Mouse (Mus musculus): Measurements from ENCODE around the gene Aars. TPM values are rescaled to one million over a fixed set of nuclear protein-coding genes. Genes with fewer than 3 reads are reported as not detected.
"Not testable (repeated sequence)": the region's sequence is repeated elsewhere in the genome, so short reads cannot be mapped to it uniquely, and the experiment has no call there.

The Aars gene
- polyA plus RNA-seq, 1 experiment from 2014 or later, result 89.6 TPM

DNA sequence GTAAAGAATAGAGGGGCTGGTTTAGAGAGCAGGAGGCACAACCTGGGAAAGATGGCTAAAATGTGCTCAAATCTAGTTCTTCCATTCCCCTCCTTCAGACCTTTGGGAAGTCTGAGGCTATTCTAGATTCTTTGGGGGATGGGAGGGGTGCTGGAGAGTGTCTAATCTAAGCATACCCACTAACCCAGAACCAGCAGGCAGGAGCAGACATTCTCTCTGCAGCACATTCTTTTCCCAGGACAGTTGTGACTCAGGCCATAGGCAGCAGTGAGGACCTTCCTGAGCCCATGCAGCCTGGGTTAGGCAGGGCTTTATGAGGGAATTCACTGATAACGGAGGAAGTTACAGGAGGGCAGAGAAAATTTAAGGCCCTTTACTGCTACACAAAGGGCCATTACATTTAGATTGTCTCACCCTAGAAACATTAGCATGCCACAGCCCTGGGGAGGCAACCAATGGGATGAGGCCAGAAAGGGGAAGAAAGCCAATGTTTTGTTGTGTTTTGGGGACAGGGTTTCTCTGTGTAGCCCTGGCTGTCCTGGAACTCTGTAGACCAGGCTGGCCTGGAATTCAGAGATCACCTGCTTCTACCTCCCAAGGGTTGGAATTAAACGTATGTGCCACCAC, 26.1 kb downstream of the Aars start:
- Histone ChIP-seq H3K9ac (ENCODE audit: low read length) (no peak overlapping the region), H3K36me3 (ENCODE audit: control insufficient read depth, insufficient read depth, low read length) (peaks cover 16% of the 10 kb centered on the region)

DNA sequence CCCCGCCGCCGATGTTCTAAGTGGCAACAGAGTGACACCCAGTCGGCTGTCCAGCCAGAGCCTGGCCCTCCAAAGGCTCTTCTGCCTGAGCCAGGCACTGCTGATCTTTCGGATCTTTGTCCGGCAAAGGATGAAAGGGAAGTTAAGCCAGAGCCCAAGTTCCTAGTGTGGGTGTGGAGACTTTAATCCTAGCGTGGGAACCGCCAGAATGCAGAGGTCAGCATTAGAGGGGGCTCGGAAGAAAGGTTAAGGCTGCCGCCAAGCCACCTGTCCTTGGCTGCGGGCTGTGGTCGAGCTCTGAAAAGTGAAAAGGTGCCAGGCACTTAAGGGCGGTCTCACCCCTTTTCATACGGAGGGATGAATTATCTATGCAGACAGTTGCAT, 28.7 kb downstream of the Aars start:
- WGBS, result 0% methylated on average over 14 of the region's 14 CpGs
- Histone ChIP-seq H3K4me3 (ENCODE audit: low read depth, low read length) (peak overlapping the region; percentile 51), H3K27me3 (ENCODE audit: control insufficient read depth, insufficient read depth, low read length) (no peaks in the 10 kb centered on the region), H3K9me3 (ENCODE audit: control insufficient read depth, low read length) (no peaks in the 10 kb centered on the region), H3K36me3 (ENCODE audit: control insufficient read depth, insufficient read depth, low read length) (no peaks in the 10 kb centered on the region; the same call in 1 of the 2 replicates), H3K4me1 (ENCODE audit: control insufficient read depth, insufficient read depth, low read length) (peaks cover 14% of the 10 kb centered on the region), H3K4me2 (ENCODE audit: low read depth) (peak overlapping the region; percentile 70), H3K9ac (ENCODE audit: low read length) (peak overlapping the region; percentile 64), H3K27ac (ENCODE audit: low read depth, low read length) (peak overlapping the region; percentile 58)
- DNase-seq (ENCODE audit: low spot score) (no peak), ATAC-seq (ENCODE audit: insufficient read depth, low FRiP score, low TSS enrichment) (peak; percentile 7)

More for the DNA sequence above, 26.1 kb downstream of the Aars start:
- Histone ChIP-seq H3K9me3 (ENCODE audit: control insufficient read depth, low read length) (no peaks in the 10 kb centered on the region), H3K4me3 (ENCODE audit: low read depth, low read length) (no peak overlapping the region), H3K27ac (ENCODE audit: low read depth, low read length) (no peak overlapping the region), H3K4me2 (ENCODE audit: low read depth) (no peak overlapping the region), H3K27me3 (ENCODE audit: control insufficient read depth, insufficient read depth, low read length) (no peaks in the 10 kb centered on the region), H3K4me1 (ENCODE audit: control insufficient read depth, insufficient read depth, low read length) (peaks cover 14% of the 10 kb centered on the region)
- DNase-seq (ENCODE audit: low spot score) (no peak), ATAC-seq (ENCODE audit: insufficient read depth, low FRiP score, low TSS enrichment) (no peak)
- WGBS, result 54% methylated on average over 2 of the region's 2 CpGs

DNA sequence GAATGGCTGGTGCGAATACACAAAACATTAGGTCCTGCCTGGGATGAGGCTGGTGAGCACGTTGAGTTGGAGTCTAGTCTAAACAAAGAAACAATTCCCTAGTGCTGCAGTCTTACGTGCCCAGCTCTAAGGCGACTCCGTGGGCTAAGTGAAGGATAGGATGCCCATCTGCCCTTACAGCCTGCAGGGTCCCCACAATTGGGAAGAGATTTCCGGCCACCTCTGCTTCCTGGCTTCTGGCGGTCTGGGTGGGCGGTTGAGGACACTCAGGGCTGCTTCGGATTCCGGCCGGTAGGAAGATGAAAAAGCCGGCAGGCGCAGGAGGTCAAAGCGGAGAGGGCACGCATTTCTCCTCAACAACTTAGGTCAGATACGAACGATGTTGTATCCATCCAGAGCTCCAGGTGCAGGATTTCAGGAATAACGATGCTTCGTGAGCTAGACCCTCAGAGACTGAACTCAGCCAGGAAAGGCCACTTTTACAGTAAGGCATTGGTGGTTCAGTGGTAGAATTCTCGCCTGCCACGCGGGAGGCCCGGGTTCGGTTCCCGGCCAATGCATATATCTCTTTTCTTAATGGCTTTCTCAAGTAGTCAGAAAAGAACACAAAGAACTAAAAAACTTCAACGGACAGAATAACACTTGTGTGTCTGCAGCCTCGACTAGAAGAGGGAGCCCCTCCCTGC, 29.3 kb downstream of the Aars start:
- ATAC-seq (ENCODE audit: insufficient read depth, low FRiP score, low TSS enrichment), result peak; percentile 90
- peaks cover 10% of the 10 kb centered on the region for H3K4me1 ChIP-seq (ENCODE audit: control insufficient read depth, insufficient read depth, low read length)
- peak; percentile 91 for DNase-seq (ENCODE audit: low spot score)
- H3K9me3 ChIP-seq (ENCODE audit: control insufficient read depth, low read length), result no peaks in the 10 kb centered on the region
- H3K36me3 ChIP-seq (ENCODE audit: control insufficient read depth, insufficient read depth, low read length), result no peaks in the 10 kb centered on the region; the same call in 1 of the 2 replicates
- WGBS, result under 1% methylated on average over 27 of the region's 27 CpGs
- H3K9ac ChIP-seq (ENCODE audit: low read length), result peak overlapping the region; percentile 64
- H3K27ac ChIP-seq (ENCODE audit: low read depth, low read length), result peak overlapping the region; percentile 58
- H3K27me3 ChIP-seq (ENCODE audit: control insufficient read depth, insufficient read depth, low read length), result no peaks in the 10 kb centered on the region
- peak overlapping the region; percentile 70 for H3K4me2 ChIP-seq (ENCODE audit: low read depth)
- H3K4me3 ChIP-seq (ENCODE audit: low read depth, low read length), result peak overlapping the region; percentile 51

DNA sequence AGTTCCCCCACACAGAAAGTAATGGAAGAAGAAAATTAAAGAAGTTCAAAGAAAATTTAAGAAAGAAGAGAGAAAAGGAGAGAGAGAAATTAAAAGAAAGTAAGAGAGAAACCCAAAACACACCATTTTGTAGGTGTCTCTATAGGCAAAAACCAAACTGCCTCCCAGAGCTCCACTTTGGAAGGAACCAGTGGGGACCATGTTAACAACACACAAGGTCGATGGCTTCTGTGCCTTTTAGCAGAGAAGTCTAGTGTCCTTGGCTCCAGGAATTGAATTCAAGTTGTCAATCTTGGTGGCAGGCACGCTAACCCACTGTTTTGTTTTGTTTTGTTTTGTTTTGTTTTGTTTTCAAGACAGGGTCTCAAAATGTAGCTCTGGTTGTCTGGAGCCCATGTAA, 29.9 kb downstream of the Aars start:
- 64% methylated on average over 2 of the region's 2 CpGs for WGBS
- Histone ChIP-seq H3K36me3 (ENCODE audit: control insufficient read depth, insufficient read depth, low read length) (no peaks in the 10 kb centered on the region; the same call in 1 of the 2 replicates), H3K4me3 (ENCODE audit: low read depth, low read length) (no peak overlapping the region), H3K27ac (ENCODE audit: low read depth, low read length) (no peak overlapping the region), H3K9me3 (ENCODE audit: control insufficient read depth, low read length) (no peaks in the 10 kb centered on the region), H3K9ac (ENCODE audit: low read length) (no peak overlapping the region), H3K4me1 (ENCODE audit: control insufficient read depth, insufficient read depth, low read length) (peaks cover 5% of the 10 kb centered on the region; the same call in 1 of the 2 replicates), H3K27me3 (ENCODE audit: control insufficient read depth, insufficient read depth, low read length) (no peaks in the 10 kb centered on the region), H3K4me2 (ENCODE audit: low read depth) (peak overlapping the region; percentile 70)
- no peak for DNase-seq (ENCODE audit: low spot score)
- ATAC-seq (ENCODE audit: insufficient read depth, low FRiP score, low TSS enrichment), result no peak

DNA sequence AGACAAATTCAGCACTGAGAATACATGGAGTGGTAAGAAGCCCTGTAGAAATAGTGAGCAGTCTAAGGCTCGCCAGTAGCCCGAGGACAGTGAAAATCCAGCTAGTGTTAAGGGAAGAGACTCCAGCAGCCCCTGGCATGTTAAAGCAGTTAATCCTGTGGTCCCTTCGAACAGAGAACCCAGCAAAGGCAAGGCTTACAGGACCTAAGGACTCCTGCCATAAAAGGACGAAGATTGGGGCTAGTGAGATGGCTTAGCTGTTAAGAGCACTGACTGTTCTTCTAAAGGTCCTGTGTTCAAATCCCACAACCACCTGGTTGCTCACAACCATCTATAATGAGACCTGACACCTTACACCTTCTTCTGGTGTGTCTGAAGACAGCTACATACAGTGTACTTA, 33.4 kb downstream of the Aars start:
- Histone ChIP-seq H3K27ac (ENCODE audit: low read depth, low read length) (no peak overlapping the region), H3K9ac (ENCODE audit: low read length) (no peak overlapping the region), H3K36me3 (ENCODE audit: control insufficient read depth, insufficient read depth, low read length) (no peaks in the 10 kb centered on the region), H3K4me3 (ENCODE audit: low read depth, low read length) (no peak overlapping the region), H3K27me3 (ENCODE audit: control insufficient read depth, insufficient read depth, low read length) (no peaks in the 10 kb centered on the region), H3K4me1 (ENCODE audit: control insufficient read depth, insufficient read depth, low read length) (peaks cover 1% of the 10 kb centered on the region; the same call in 1 of the 2 replicates), H3K9me3 (ENCODE audit: control insufficient read depth, low read length) (no peaks in the 10 kb centered on the region), H3K4me2 (ENCODE audit: low read depth) (no peak overlapping the region)
- 67% methylated on average over 4 of the region's 4 CpGs for WGBS
- DNase-seq (ENCODE audit: low spot score) (no peak), ATAC-seq (ENCODE audit: insufficient read depth, low FRiP score, low TSS enrichment) (no peak)

DNA sequence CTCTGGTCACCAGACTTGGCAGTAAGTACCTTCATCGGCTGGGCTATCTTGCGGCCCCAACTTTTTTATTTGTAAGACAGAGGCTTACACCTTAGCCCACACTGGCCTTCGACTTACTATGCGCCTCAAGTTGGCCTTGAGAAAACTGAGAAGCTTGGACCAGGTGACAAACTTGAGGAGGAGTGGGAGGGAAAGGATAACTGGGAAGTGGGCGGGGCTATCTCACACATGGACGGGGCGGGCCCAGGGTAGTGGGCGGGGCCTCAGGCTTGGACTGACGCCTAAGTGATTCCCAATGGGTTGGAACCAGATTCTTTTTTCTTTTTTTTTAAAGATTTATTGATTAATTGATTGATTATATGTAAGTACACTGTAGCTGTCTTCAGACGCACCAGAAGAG, 34.5 kb downstream of the Aars start:
- H3K4me3 ChIP-seq (ENCODE audit: low read depth, low read length), result no peak overlapping the region
- WGBS, result 32% methylated on average over 10 of the region's 10 CpGs
- DNase-seq (ENCODE audit: low spot score), result no peak
- no peaks in the 10 kb centered on the region for H3K9me3 ChIP-seq (ENCODE audit: control insufficient read depth, low read length)
- no peak for ATAC-seq (ENCODE audit: insufficient read depth, low FRiP score, low TSS enrichment)
- no peak overlapping the region for H3K4me2 ChIP-seq (ENCODE audit: low read depth)
- H3K36me3 ChIP-seq (ENCODE audit: control insufficient read depth, insufficient read depth, low read length), result no peaks in the 10 kb centered on the region
- no peak overlapping the region for H3K9ac ChIP-seq (ENCODE audit: low read length)
- H3K27ac ChIP-seq (ENCODE audit: low read depth, low read length), result no peak overlapping the region
- no peaks in the 10 kb centered on the region for H3K4me1 ChIP-seq (ENCODE audit: control insufficient read depth, insufficient read depth, low read length)
- H3K27me3 ChIP-seq (ENCODE audit: control insufficient read depth, insufficient read depth, low read length), result no peaks in the 10 kb centered on the region

DNA sequence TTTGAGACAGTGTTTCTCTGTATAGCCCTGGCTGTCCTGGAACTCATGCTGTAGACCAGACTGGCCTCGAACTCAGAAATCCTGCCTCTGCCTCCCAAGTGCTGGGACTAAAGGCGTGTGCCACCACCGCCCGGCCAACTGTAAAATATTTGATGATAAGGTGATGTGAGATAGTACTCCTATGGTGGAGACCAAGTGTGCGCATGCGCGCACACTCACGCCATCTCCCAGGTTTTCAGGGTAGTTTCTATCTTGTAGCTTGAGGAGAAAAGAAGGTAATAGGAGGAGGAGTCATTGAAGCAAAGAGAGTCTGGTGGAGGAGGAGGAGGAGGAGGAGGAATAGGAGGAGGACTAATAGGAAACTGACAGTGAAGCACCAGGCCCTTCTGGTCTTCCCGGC, 35.7 kb downstream of the Aars start:
- H3K4me3 ChIP-seq (ENCODE audit: low read depth, low read length); H3K4me2 ChIP-seq (ENCODE audit: low read depth); H3K9ac ChIP-seq (ENCODE audit: low read length); ATAC-seq (ENCODE audit: insufficient read depth, low FRiP score, low TSS enrichment); DNase-seq (ENCODE audit: low spot score); H3K36me3 ChIP-seq (ENCODE audit: control insufficient read depth, insufficient read depth, low read length); H3K9me3 ChIP-seq (ENCODE audit: control insufficient read depth, low read length); H3K27ac ChIP-seq (ENCODE audit: low read depth, low read length); H3K27me3 ChIP-seq (ENCODE audit: control insufficient read depth, insufficient read depth, low read length); H3K4me1 ChIP-seq (ENCODE audit: control insufficient read depth, insufficient read depth, low read length): not testable (repeated sequence)
- WGBS, result 96% methylated on average over 9 of the region's 9 CpGs

DNA sequence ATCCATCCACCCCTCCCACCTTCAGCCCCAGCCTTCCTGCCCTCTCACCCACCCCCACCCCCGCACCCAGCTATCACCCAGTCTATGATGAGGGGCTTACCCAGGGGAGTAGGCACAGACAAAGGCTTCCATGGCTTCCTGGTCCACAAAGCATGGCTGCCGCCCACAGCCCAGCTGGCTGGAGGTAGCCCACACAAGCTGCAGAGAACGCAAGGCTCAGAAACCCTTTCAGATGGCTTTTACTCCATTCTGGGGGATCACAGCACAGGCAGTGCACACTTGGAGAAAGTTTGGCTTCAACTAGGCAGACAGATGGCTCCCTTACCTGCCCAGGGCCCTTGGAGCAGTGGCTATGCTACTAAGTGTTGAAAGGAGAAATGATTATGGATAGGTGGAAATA, 43.0 kb downstream of the Aars start:
- 71% methylated on average over 3 of the region's 3 CpGs for WGBS

DNA sequence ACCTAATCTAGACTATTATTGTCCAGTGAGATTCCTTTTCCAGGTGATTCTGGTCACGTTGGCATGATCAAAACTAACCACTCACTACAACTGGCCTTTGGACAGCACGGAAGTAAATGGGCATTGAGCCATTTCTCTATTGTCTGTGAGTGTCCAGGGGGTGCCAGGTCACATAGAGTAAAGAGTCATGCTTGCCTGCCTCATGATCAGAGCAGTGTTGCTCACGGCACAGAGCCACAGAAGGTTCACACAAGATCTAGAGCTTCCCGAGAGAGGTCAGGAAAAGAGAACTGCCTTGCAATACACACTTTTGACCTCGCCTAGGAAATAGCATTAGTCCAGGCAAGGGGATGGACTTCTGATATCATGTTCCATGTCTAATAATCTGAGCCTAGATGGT, 46.5 kb downstream of the Aars start:
- H3K4me2 ChIP-seq (ENCODE audit: low read depth), result no peak overlapping the region
- ATAC-seq (ENCODE audit: insufficient read depth, low FRiP score, low TSS enrichment) (no peak), DNase-seq (ENCODE audit: low spot score) (no peak)
- no peak overlapping the region for H3K27ac ChIP-seq (ENCODE audit: low read depth, low read length)
- H3K4me1 ChIP-seq (ENCODE audit: control insufficient read depth, insufficient read depth, low read length), result no peaks in the 10 kb centered on the region
- H3K9ac ChIP-seq (ENCODE audit: low read length), result no peak overlapping the region
- H3K4me3 ChIP-seq (ENCODE audit: low read depth, low read length), result no peak overlapping the region
- no peaks in the 10 kb centered on the region for H3K27me3 ChIP-seq (ENCODE audit: control insufficient read depth, insufficient read depth, low read length)
- no peaks in the 10 kb centered on the region for H3K9me3 ChIP-seq (ENCODE audit: control insufficient read depth, low read length)
- H3K36me3 ChIP-seq (ENCODE audit: control insufficient read depth, insufficient read depth, low read length), result no peaks in the 10 kb centered on the region
- 73% methylated on average over 5 of the region's 5 CpGs for WGBS

More for the DNA sequence above, 43.0 kb downstream of the Aars start:
- Histone ChIP-seq H3K27ac (ENCODE audit: low read depth, low read length) (no peak overlapping the region), H3K27me3 (ENCODE audit: control insufficient read depth, insufficient read depth, low read length) (no peaks in the 10 kb centered on the region), H3K4me3 (ENCODE audit: low read depth, low read length) (no peak overlapping the region), H3K4me1 (ENCODE audit: control insufficient read depth, insufficient read depth, low read length) (no peaks in the 10 kb centered on the region), H3K9ac (ENCODE audit: low read length) (no peak overlapping the region), H3K9me3 (ENCODE audit: control insufficient read depth, low read length) (no peaks in the 10 kb centered on the region), H3K36me3 (ENCODE audit: control insufficient read depth, insufficient read depth, low read length) (no peaks in the 10 kb centered on the region), H3K4me2 (ENCODE audit: low read depth) (no peak overlapping the region)
- ATAC-seq (ENCODE audit: insufficient read depth, low FRiP score, low TSS enrichment) (no peak), DNase-seq (ENCODE audit: low spot score) (no peak)

Data from neural tube, embryonic 11.5 days (tissue).